Mouse (Mus musculus) heart, embryonic 11.5 days (tissue): Measurements from ENCODE around the gene Xiap. TPM values are rescaled to one million over a fixed set of nuclear protein-coding genes. Genes with fewer than 3 reads are reported as not detected.
"Not testable (repeated sequence)": the region's sequence is repeated elsewhere in the genome, so short reads cannot be mapped to it uniquely, and the experiment has no call there.

Source experiments
- ATAC-seq: fragments of 200-750 bp; cut with Nextera tagmentation; replicated peaks from 2 replicates; pipeline ENCODE4 v1.8.0; 2017; ENCODE audit warnings: moderate library complexity; ENCODE audit not compliant: insufficient number of reproducible peaks, low FRiP score, low TSS enrichment
- H3K27ac ChIP-seq: fragments of 300-500 bp; sonication (generic); 2 replicates; pipeline ENCODE4 v1.5.1; 2014; ENCODE audit warnings: mild to moderate bottlenecking, low read depth, low read length
- H3K27me3 ChIP-seq: fragments of 300-500 bp; sonication (generic); 2 replicates; pipeline ENCODE4 v1.6.1; 2014; ENCODE audit warnings: mild to moderate bottlenecking, low read length, mixed read lengths; ENCODE audit not compliant: control insufficient read depth, insufficient read depth
- H3K36me3 ChIP-seq: fragments of 300-500 bp; sonication (generic); 2 replicates; pipeline ENCODE4 v1.6.1; 2014; ENCODE audit warnings: mild to moderate bottlenecking, low read length, moderate library complexity, mixed read lengths; ENCODE audit not compliant: control insufficient read depth, insufficient read depth
- H3K4me1 ChIP-seq: fragments of 300-500 bp; sonication (generic); 2 replicates; pipeline ENCODE4 v1.6.1; 2014; ENCODE audit warnings: low read length; ENCODE audit not compliant: control insufficient read depth, insufficient read depth
- H3K4me2 ChIP-seq: fragments of 300-500 bp; sonication (generic); 2 replicates; pipeline ENCODE4 v1.6.1; 2014; ENCODE audit warnings: mild to moderate bottlenecking, moderate library complexity
- H3K4me3 ChIP-seq: fragments of 300-500 bp; sonication (generic); 2 replicates; pipeline ENCODE4 v1.5.1; 2014; ENCODE audit warnings: low read depth, low read length
- H3K9ac ChIP-seq: fragments of 300-500 bp; sonication (generic); 2 replicates; pipeline ENCODE4 v1.6.1; 2014; ENCODE audit warnings: mild to moderate bottlenecking, low read depth, low read length, moderate library complexity
- H3K9me3 ChIP-seq: fragments of 300-500 bp; sonication (generic); replicated peaks from 2 replicates; pipeline ENCODE4 v1.6.1; 2016; ENCODE audit warnings: low read length; ENCODE audit not compliant: control insufficient read depth
- WGBS: fragments of 180-500 bp; shearing (Covaris S2); extraction: QIAGEN DNeasy Blood & Tissue Kit; methylation state at CpG from one replicate; pipeline ENCODE4 v1.1.7; 2014; ENCODE audit not compliant: insufficient replicate concordance; 5-methylcytosine and 5-hydroxymethylcytosine counted together
- polyA plus RNA-seq: library from polyadenylated mRNA; unstranded; fragments of >200 nt; fragmentation: Nextera tagmentation; extraction: Ambion mirVana; gene quantifications from 2 replicates; pipeline ENCODE4 v1.2.1, GENCODE M21; 2014

Gene Xiap
- polyA plus RNA-seq = 13.1 and 14.6 TPM in 2 replicates

GRCm38 (mm10) chrX:42059282-42060068 lies at the start of gene Xiap:
Gene Xiap (plus strand): TSS chrX:42059679.
- Histone ChIP-seq H3K4me2 (no peak within 1 kb of the TSS; the same call in 1 of the 2 replicates), H3K9me3 (no peaks in the 10 kb centered on the region), H3K4me1 (no peaks in the 10 kb centered on the region), H3K27ac (peak within 1 kb of the TSS; percentile 15; the same call in 1 of the 2 replicates), H3K36me3 (no peaks in the 10 kb centered on the region), H3K9ac (no peak within 1 kb of the TSS), H3K4me3 (no peak within 1 kb of the TSS), H3K27me3 (no peaks in the 10 kb centered on the region)
- WGBS = 66% methylated on average over 5 of the region's 5 CpGs
- no peak for ATAC-seq

- Histone ChIP-seq H3K4me3 (no peak overlapping the region), H3K27me3 (no peaks in the 10 kb centered on the region), H3K4me2 (no peak overlapping the region), H3K36me3 (no peaks in the 10 kb centered on the region), H3K4me1 (no peaks in the 10 kb centered on the region), H3K9ac (no peak overlapping the region), H3K9me3 (no peaks in the 10 kb centered on the region), H3K27ac (no peak overlapping the region)
- WGBS = 91% methylated on average over 2 of the region's 2 CpGs
- no peak for ATAC-seq
These were observed 46.7 kb upstream of the Xiap start for GRCm38 (mm10) chrX:42012677-42013208.

- no peak overlapping the region for H3K4me2 ChIP-seq
These were observed 45.7 kb upstream of the Xiap start for GRCm38 (mm10) chrX:42013776-42014175.

GRCm38 (mm10) chrX:42014502-42014901 lies 45.0 kb upstream of the Xiap start:
- H3K27ac ChIP-seq = no peak overlapping the region
- no peaks in the 10 kb centered on the region for H3K27me3 ChIP-seq
- H3K4me1 ChIP-seq = no peaks in the 10 kb centered on the region
- no peak overlapping the region for H3K4me3 ChIP-seq
- H3K9me3 ChIP-seq = no peaks in the 10 kb centered on the region
- no peaks in the 10 kb centered on the region for H3K36me3 ChIP-seq
- H3K9ac ChIP-seq = no peak overlapping the region
- no peak for ATAC-seq
- no peak overlapping the region for H3K4me2 ChIP-seq
- 53% methylated on average over 3 of the region's 3 CpGs for WGBS

More at GRCm38 (mm10) chrX:42013776-42014175, 45.7 kb upstream of the Xiap start:
- Histone ChIP-seq H3K27ac (no peak overlapping the region), H3K4me3 (no peak overlapping the region), H3K36me3 (no peaks in the 10 kb centered on the region), H3K9ac (no peak overlapping the region), H3K4me1 (no peaks in the 10 kb centered on the region), H3K27me3 (no peaks in the 10 kb centered on the region), H3K9me3 (no peaks in the 10 kb centered on the region)
- 66% methylated on average over 3 of the region's 3 CpGs for WGBS
- ATAC-seq = no peak

GRCm38 (mm10) chrX:42018030-42018429 lies 41.4 kb upstream of the Xiap start:
- 74% methylated on average over 1 of the region's 1 CpGs for WGBS
- Histone ChIP-seq H3K9me3 (no peaks in the 10 kb centered on the region), H3K4me3 (no peak overlapping the region), H3K36me3 (no peaks in the 10 kb centered on the region), H3K27me3 (no peaks in the 10 kb centered on the region), H3K27ac (no peak overlapping the region), H3K4me2 (no peak overlapping the region), H3K4me1 (no peaks in the 10 kb centered on the region), H3K9ac (no peak overlapping the region)
- ATAC-seq = no peak

- Histone ChIP-seq H3K27ac (no peak overlapping the region), H3K36me3 (no peaks in the 10 kb centered on the region), H3K4me3 (no peak overlapping the region), H3K9ac (no peak overlapping the region), H3K9me3 (no peaks in the 10 kb centered on the region), H3K4me2 (no peak overlapping the region), H3K27me3 (no peaks in the 10 kb centered on the region), H3K4me1 (no peaks in the 10 kb centered on the region)
- peak; percentile 55; the same call in 1 of the 2 replicates for ATAC-seq
- 80% methylated on average over 2 of the region's 2 CpGs for WGBS
These were observed 40.0 kb upstream of the Xiap start for GRCm38 (mm10) chrX:42019441-42019840.

- no CpG with 5 or more reads among the region's 3 CpGs for WGBS
- not testable (repeated sequence) for H3K9me3 ChIP-seq, ATAC-seq, H3K4me3 ChIP-seq, H3K36me3 ChIP-seq, H3K4me2 ChIP-seq, H3K4me1 ChIP-seq, H3K27me3 ChIP-seq, H3K27ac ChIP-seq, H3K9ac ChIP-seq
These were observed 33.6 kb upstream of the Xiap start for GRCm38 (mm10) chrX:42025802-42026440.

- H3K9me3 ChIP-seq, H3K36me3 ChIP-seq, ATAC-seq, H3K4me1 ChIP-seq, H3K9ac ChIP-seq, H3K27ac ChIP-seq, H3K4me3 ChIP-seq, H3K27me3 ChIP-seq, H3K4me2 ChIP-seq: not testable (repeated sequence)
- 85% methylated on average over 2 of the region's 2 CpGs for WGBS
These were observed 32.5 kb upstream of the Xiap start for GRCm38 (mm10) chrX:42026981-42027380.
